Mouse (Mus musculus) embryonic facial prominence, embryonic 11.5 days (tissue): ENCODE measurements around the gene Emid1. TPM values are rescaled to one million over a fixed set of nuclear protein-coding genes. Genes with fewer than 3 reads are reported as not detected.

Experiments
- ATAC-seq: fragments of 200-750 bp; cut with Nextera tagmentation; replicated peaks from 2 replicates; pipeline ENCODE4 v1.8.0; 2017; ENCODE audit warnings: low read depth; ENCODE audit not compliant: insufficient number of reproducible peaks, low FRiP score, low TSS enrichment
- DNase-seq: peaks from one replicate; pipeline ENCODE4 v3.0.0-alpha.2; 2015; ENCODE audit warnings: low spot score
- H3K27ac ChIP-seq: fragments of 300-500 bp; sonication (generic); replicated peaks from 2 replicates; pipeline ENCODE4 v1.5.1; 2014; ENCODE audit warnings: mild to moderate bottlenecking, low read depth, low read length, control low read depth
- H3K27me3 ChIP-seq: fragments of 300-500 bp; sonication (generic); 2 replicates; pipeline ENCODE4 v1.6.1; 2014; ENCODE audit warnings: mild to moderate bottlenecking, low read length, moderate library complexity, mixed read lengths; ENCODE audit not compliant: control insufficient read depth, insufficient read depth
- H3K36me3 ChIP-seq: fragments of 300-500 bp; sonication (generic); replicated peaks from 2 replicates; pipeline ENCODE4 v1.6.1; 2014; ENCODE audit warnings: low read depth, mild to moderate bottlenecking, low read length, moderate library complexity, mixed read lengths; ENCODE audit not compliant: control insufficient read depth, insufficient read depth
- H3K4me1 ChIP-seq: fragments of 300-500 bp; sonication (generic); 2 replicates; pipeline ENCODE4 v1.6.1; 2014; ENCODE audit warnings: low read length, mixed read lengths; ENCODE audit not compliant: control insufficient read depth, insufficient read depth
- H3K4me2 ChIP-seq: fragments of 300-500 bp; sonication (generic); 2 replicates; pipeline ENCODE4 v1.6.1; 2014; ENCODE audit warnings: low read depth, mild to moderate bottlenecking, control low read depth, low read length, moderate library complexity
- H3K4me3 ChIP-seq: fragments of 300-500 bp; sonication (generic); 2 replicates; pipeline ENCODE4 v1.5.1; 2014; ENCODE audit warnings: low read depth, low read length, control low read depth
- H3K9ac ChIP-seq: fragments of 300-500 bp; sonication (generic); replicated peaks from 2 replicates; pipeline ENCODE4 v1.6.1; 2014; ENCODE audit warnings: mild to moderate bottlenecking, control low read depth, low read length
- H3K9me3 ChIP-seq: fragments of 300-500 bp; sonication (generic); replicated peaks from 2 replicates; pipeline ENCODE4 v1.6.1; 2016; ENCODE audit warnings: mild to moderate bottlenecking, low read length, inconsistent platforms, mixed read lengths; ENCODE audit not compliant: control insufficient read depth
- WGBS: fragments of 180-500 bp; shearing (Covaris S2); extraction: QIAGEN DNeasy Blood & Tissue Kit; methylation state at CpG from one replicate; pipeline ENCODE4 v1.1.7; 2014; 5-methylcytosine and 5-hydroxymethylcytosine counted together
- polyA plus RNA-seq: library from polyadenylated mRNA; unstranded; fragments of >200 nt; fragmentation: Nextera tagmentation; extraction: Ambion mirVana; gene quantifications from 2 replicates; pipeline ENCODE4 v1.2.1, GENCODE M21; 2014

Gene Emid1
- polyA plus RNA-seq, 1 experiment from 2014 or later, result 11.9 TPM

DNA sequence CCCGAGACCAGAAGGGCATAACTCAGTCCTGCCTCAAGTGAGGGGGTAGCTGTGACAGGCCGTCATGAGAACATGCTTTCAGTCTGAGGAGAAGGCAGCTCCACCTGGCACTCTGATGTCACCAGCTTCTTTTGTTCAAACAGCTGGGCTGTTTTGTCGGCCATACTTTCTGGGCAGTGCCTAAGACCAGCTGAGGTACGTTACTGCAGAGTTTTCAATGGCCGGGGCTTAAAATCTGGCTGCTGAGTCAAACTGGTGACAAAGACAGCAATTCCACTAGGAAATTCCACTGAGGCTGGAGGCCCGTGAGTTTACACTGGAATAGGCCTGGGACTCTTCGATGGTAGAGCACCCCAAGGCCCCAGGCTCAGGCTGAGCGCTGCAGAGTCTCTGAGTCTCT lies 24.6 kb upstream of the Emid1 start:
- no peaks in the 10 kb centered on the region for H3K36me3 ChIP-seq
- ATAC-seq (no peak), DNase-seq (no peak)
- H3K27ac ChIP-seq, result no peak overlapping the region
- H3K27me3 ChIP-seq, result no peaks in the 10 kb centered on the region
- H3K4me2 ChIP-seq, result no peak overlapping the region
- no peak overlapping the region for H3K9ac ChIP-seq
- 75% methylated on average over 8 of the region's 8 CpGs for WGBS
- no peaks in the 10 kb centered on the region for H3K9me3 ChIP-seq
- no peaks in the 10 kb centered on the region; the same call in 1 of the 2 replicates for H3K4me1 ChIP-seq
- H3K4me3 ChIP-seq, result no peak overlapping the region

DNA sequence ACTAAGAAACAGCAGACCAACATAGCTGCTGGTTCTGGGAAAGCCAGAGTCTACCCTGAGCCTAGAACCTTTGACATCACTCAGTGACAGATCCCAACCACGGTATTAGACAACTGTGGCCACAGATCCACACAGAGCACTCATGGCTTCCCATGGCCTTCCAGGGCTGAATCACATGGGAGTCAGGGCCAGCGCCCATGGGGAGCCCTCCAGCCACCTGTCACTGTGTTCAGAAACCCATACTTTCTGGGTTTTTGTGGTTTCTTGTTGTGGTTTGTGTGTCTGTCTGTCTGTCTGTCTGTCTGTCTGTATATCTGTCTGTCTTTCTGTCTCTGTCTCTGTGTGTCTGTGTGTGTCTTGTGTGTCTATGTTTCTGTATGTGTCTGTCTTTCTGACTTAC lies 23.8 kb upstream of the Emid1 start:
- WGBS, result 83% methylated on average over 2 of the region's 2 CpGs

DNA sequence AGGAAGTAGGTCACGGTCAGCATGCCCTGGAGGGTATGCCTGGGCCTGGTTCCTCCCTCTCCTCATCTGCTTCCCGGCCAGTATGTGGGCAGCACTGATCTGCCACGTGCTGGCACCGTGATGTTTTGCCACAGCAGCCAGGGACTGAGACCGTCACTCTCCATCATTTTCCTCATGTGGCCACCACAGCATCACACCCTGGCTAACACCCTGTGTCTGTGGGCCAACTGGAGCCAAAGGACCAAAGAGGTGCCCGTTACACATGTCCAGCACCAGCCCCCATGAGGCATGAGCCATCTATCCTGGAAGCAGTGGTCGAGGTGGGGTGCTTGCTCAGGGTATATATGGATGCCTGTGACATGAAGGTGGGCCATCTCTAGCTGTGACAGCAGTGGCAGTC lies 23.1 kb upstream of the Emid1 start:
- H3K4me1 ChIP-seq, result no peaks in the 10 kb centered on the region; the same call in 1 of the 2 replicates
- no peak overlapping the region for H3K9ac ChIP-seq
- no peaks in the 10 kb centered on the region for H3K27me3 ChIP-seq
- H3K36me3 ChIP-seq, result no peaks in the 10 kb centered on the region
- DNase-seq (no peak), ATAC-seq (no peak)
- no peak overlapping the region for H3K4me3 ChIP-seq
- no peak overlapping the region for H3K27ac ChIP-seq
- WGBS, result 86% methylated on average over 7 of the region's 7 CpGs
- no peak overlapping the region for H3K4me2 ChIP-seq
- no peaks in the 10 kb centered on the region for H3K9me3 ChIP-seq

More for the DNA sequence above, 23.8 kb upstream of the Emid1 start:
- Histone ChIP-seq H3K4me2 (no peak overlapping the region), H3K27me3 (no peaks in the 10 kb centered on the region), H3K36me3 (no peaks in the 10 kb centered on the region), H3K4me1 (no peaks in the 10 kb centered on the region; the same call in 1 of the 2 replicates), H3K27ac (no peak overlapping the region), H3K4me3 (no peak overlapping the region), H3K9me3 (no peaks in the 10 kb centered on the region), H3K9ac (no peak overlapping the region)
- no peak for DNase-seq
- ATAC-seq, result no peak

DNA sequence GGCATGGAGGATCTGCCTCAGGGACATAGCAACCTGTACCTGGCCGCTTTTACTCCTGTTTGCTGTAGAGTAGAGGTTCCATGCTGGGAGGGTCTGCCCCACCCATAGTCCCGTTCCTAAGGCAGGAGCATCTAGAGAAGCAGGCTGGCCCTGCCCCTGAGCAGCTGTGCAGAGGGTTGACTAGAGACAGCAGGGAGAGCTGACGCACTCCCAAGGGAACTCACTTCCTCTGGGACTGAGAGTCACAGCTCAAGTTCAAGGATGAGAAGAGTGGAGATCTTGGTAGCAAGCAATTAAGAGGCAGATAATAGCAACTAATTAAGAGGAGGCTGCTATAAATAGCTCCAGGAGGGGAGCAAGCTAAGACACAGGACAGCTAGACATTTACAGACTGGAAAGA lies 20.8 kb upstream of the Emid1 start:
- DNase-seq, result no peak
- no peak overlapping the region for H3K27ac ChIP-seq
- H3K27me3 ChIP-seq, result no peaks in the 10 kb centered on the region
- no peak overlapping the region for H3K4me3 ChIP-seq
- H3K9ac ChIP-seq, result no peak overlapping the region
- no peaks in the 10 kb centered on the region for H3K9me3 ChIP-seq
- no peaks in the 10 kb centered on the region; the same call in 1 of the 2 replicates for H3K4me1 ChIP-seq
- WGBS, result 53% methylated on average over 3 of the region's 3 CpGs
- ATAC-seq, result no peak
- H3K36me3 ChIP-seq, result no peaks in the 10 kb centered on the region
- H3K4me2 ChIP-seq, result no peak overlapping the region

DNA sequence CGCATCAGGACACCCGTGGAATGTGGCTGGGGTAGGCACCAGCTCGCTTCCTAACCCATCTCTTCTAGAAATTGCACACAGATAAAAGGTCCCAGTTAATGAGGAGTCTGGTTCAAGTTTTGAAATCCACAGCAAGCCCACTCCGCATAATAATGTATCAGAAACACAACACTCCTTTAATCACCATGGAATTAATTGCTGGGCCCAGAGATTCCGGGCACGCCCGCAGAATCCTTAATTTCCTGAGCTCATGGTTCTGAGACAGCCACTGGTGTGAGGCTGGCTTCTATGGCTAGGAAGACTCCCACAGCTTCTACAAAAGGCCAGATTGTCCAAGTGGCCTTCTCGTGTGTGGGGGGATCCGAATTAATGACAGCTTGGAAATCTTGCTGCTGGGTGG lies 15.3 kb upstream of the Emid1 start:
- H3K9me3 ChIP-seq, result no peaks in the 10 kb centered on the region
- no peak overlapping the region for H3K4me2 ChIP-seq
- no peak overlapping the region for H3K9ac ChIP-seq
- no peak overlapping the region for H3K4me3 ChIP-seq
- DNase-seq (no peak), ATAC-seq (no peak)
- peaks cover 3% of the 10 kb centered on the region; the same call in 1 of the 2 replicates for H3K4me1 ChIP-seq
- WGBS, result 83% methylated on average over 9 of the region's 9 CpGs
- H3K27ac ChIP-seq, result no peak overlapping the region
- H3K27me3 ChIP-seq, result no peaks in the 10 kb centered on the region
- H3K36me3 ChIP-seq, result no peaks in the 10 kb centered on the region

DNA sequence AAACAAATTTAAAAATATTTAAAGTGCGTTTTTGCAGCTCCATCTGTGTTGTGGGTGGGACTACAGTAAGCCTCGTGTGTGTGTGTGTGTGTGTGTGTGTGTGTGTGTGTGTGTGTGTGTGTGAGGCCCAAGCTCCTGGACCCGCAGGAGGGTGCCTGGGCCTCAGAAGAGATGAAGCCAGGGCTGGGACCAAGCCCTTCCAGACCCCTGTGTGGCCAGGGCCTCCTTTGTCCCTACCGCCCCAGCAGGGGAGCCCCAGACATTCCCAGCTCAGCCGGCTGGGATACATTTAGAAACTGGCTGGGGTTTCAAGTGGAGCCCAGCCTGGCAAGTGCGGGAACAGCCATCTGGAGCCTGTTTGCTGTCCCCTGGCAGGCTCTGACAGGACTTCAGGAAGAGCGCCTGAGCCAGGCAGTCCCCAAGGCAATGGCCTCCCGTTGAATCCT lies 13.4 kb upstream of the Emid1 start:
- Histone ChIP-seq H3K4me3 (no peak overlapping the region), H3K9me3 (no peaks in the 10 kb centered on the region), H3K9ac (no peak overlapping the region), H3K4me2 (no peak overlapping the region), H3K27me3 (no peaks in the 10 kb centered on the region), H3K27ac (no peak overlapping the region), H3K36me3 (no peaks in the 10 kb centered on the region), H3K4me1 (peaks cover 3% of the 10 kb centered on the region; the same call in 1 of the 2 replicates)
- DNase-seq (peak; percentile 78), ATAC-seq (peak; percentile 74)
- 13% methylated on average over 8 of the region's 8 CpGs for WGBS

DNA sequence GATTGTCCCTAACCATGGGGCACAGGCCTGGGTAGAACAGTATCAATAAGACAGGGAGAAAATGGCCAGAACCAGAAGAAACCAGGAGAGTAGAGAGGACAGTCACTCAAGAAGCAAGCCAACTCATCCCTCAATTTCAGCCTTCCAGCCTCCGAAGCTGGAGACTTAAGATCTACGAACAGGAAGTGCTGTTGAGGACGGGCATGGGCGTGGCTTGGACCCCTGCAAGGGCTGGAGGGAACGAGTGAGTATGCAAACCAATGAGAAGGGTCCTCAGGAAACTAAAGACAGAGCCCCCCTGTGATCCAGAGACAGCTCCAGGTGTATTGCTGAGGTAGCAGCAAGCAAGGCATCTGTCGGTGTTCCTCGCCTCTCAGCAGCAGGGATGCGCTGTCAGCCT lies 12.3 kb upstream of the Emid1 start:
- Histone ChIP-seq H3K27me3 (no peaks in the 10 kb centered on the region), H3K4me1 (peaks cover 3% of the 10 kb centered on the region; the same call in 1 of the 2 replicates), H3K9ac (peak overlapping the region; percentile 34), H3K27ac (no peak overlapping the region; the same call in 1 of the 2 replicates), H3K4me2 (no peak overlapping the region), H3K36me3 (no peaks in the 10 kb centered on the region), H3K9me3 (no peaks in the 10 kb centered on the region), H3K4me3 (no peak overlapping the region)
- 17% methylated on average over 8 of the region's 8 CpGs for whole genome bisulfite sequencing
- ATAC-seq (no peak), DNase-seq (no peak)

DNA sequence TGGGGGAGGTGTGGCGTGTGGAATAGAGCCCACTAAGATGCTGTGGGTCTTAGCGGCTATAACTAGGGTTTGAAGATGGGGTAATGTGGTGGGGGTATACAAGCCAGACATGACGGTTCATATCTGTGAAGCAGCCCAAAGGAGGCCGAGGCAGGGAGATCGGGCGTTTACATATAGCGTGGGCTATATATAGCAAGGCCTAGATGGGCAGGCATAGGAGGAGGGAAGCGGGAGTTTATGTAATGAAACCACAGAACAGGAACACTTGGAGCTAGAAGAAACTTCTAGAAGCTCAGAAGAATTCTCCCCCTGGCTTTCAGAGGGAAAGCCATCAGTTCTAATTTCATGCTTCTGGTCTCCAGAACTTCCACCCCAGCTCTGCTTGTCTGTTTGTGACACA lies 11.4 kb upstream of the Emid1 start:
- WGBS, result 88% methylated on average over 8 of the region's 8 CpGs
- H3K27ac ChIP-seq, result no peak overlapping the region
- ATAC-seq (no peak), DNase-seq (no peak)
- H3K36me3 ChIP-seq, result no peaks in the 10 kb centered on the region
- no peak overlapping the region for H3K4me3 ChIP-seq
- no peak overlapping the region for H3K4me2 ChIP-seq
- no peaks in the 10 kb centered on the region for H3K9me3 ChIP-seq
- no peaks in the 10 kb centered on the region for H3K27me3 ChIP-seq
- H3K4me1 ChIP-seq, result peaks cover 3% of the 10 kb centered on the region; the same call in 1 of the 2 replicates
- H3K9ac ChIP-seq, result no peak overlapping the region
